22 mouse cellular contexts compared by ENCODE assay signal in genomic region chr14:60541596-60541995, GRCm38 (mm10).
"Had no signal": no experiment of that assay in that cellular context is flagged by ENCODE, and none has a peak within 500 bp of the region (broad histone marks: within the 10 kb centered on the region; RNA-seq: fewer than 3 reads in every experiment).

No protein-coding gene starts in this region.

- ATAC-seq: liver, embryonic 12.5 days; midbrain, embryonic 13.5 days; midbrain, embryonic 16.5 days had no signal

- H3K4me3 ChIP-seq: limb, embryonic 10.5 days; limb, embryonic 13.5 days; liver, embryonic 12.5 days; liver, embryonic 15.5 days; lung, embryonic 15.5 days; megakaryocyte, embryonic 14.5 days; midbrain, embryonic 10.5 days; midbrain, embryonic 13.5 days; myocyte; neural tube, embryonic 13.5 days; stomach, embryonic 15.5 days had no signal

- H3K9me3 ChIP-seq: limb, embryonic 10.5 days; limb, embryonic 13.5 days; liver, embryonic 12.5 days; liver, embryonic 15.5 days; lung, embryonic 15.5 days; midbrain, embryonic 10.5 days; neural tube, embryonic 13.5 days; stomach, embryonic 15.5 days had no signal

- H3K36me3 ChIP-seq: limb, embryonic 10.5 days; limb, embryonic 13.5 days; liver, embryonic 12.5 days; liver, embryonic 15.5 days; lung, embryonic 15.5 days; midbrain, embryonic 13.5 days; neural tube, embryonic 13.5 days; stomach, embryonic 15.5 days had no signal

- H3K4me1 ChIP-seq: liver, embryonic 12.5 days; liver, embryonic 15.5 days; lung, embryonic 15.5 days; megakaryocyte, embryonic 14.5 days; midbrain, embryonic 13.5 days had no signal

- H3K4me2 ChIP-seq: limb, embryonic 13.5 days; liver, embryonic 12.5 days; liver, embryonic 15.5 days; lung, embryonic 15.5 days; midbrain, embryonic 13.5 days; neural tube, embryonic 13.5 days; stomach, embryonic 15.5 days had no signal

- H3K27ac ChIP-seq: limb, embryonic 10.5 days; limb, embryonic 13.5 days; liver, embryonic 12.5 days; liver, embryonic 15.5 days; lung, embryonic 15.5 days; midbrain, embryonic 13.5 days; neural tube, embryonic 13.5 days; stomach, embryonic 15.5 days had no signal

- H3K27me3 ChIP-seq: limb, embryonic 13.5 days; liver, embryonic 12.5 days; liver, embryonic 15.5 days; lung, embryonic 15.5 days; megakaryocyte, embryonic 14.5 days; midbrain, embryonic 13.5 days; neural tube, embryonic 13.5 days; stomach, embryonic 15.5 days had no signal

- DNase-seq: kidney, postnatal 14 days; kidney, postnatal 4 days; liver; lung, adult 18-20 months; lung, postnatal 10 days; lung, postnatal 36 days; retina, postnatal 1 day; right cerebral cortex, postnatal 25 days; spleen, adult 18-20 months; thymus, postnatal 25 days had no signal

- H3K9ac ChIP-seq: limb, embryonic 13.5 days; liver, embryonic 12.5 days; liver, embryonic 15.5 days; lung, embryonic 15.5 days; midbrain, embryonic 13.5 days; neural tube, embryonic 13.5 days; stomach, embryonic 15.5 days had no signal
